Mouse (Mus musculus) brown adipose tissue, adult 24 weeks (tissue): Measurements from ENCODE around the gene Olfr286. TPM values are rescaled to one million over a fixed set of nuclear protein-coding genes. Genes with fewer than 3 reads are reported as not detected.

Experiments used
- H3K27ac ChIP-seq: fragments of 200-500 bp; replicated peaks from 2 replicates; pipeline ENCODE4 v1.5.1; 2012; ENCODE audit warnings: low read depth, mild to moderate bottlenecking, low read length
- H3K4me1 ChIP-seq: fragments of 200-500 bp; 2 replicates; pipeline ENCODE4 v1.6.1; 2012; ENCODE audit warnings: low read length, mixed read lengths; ENCODE audit not compliant: control insufficient read depth, insufficient read depth, insufficient read length
- H3K4me3 ChIP-seq: fragments of 200-500 bp; 2 replicates; pipeline ENCODE4 v1.5.1; 2012; ENCODE audit warnings: low read depth, mild to moderate bottlenecking, low read length, moderate library complexity; ENCODE audit not compliant: insufficient read depth
- polyA plus RNA-seq: library from polyadenylated mRNA; stranded (reverse); fragments of >200 nt; gene quantifications from 2 replicates; pipeline ENCODE4 v1.2.4, GENCODE M21; 2012; ENCODE audit not compliant: missing spikeins, insufficient read depth, insufficient read length

Olfr286 gene
- polyA plus RNA-seq, 1 experiment, result not detected

GRCm38 (mm10) chr15:98181132-98181711 is 53.0 kb downstream of the Olfr286 start:
- peak overlapping the region; percentile 65 for H3K27ac ChIP-seq

GRCm38 (mm10) chr15:98180567-98181131 is 53.6 kb downstream of the Olfr286 start:
- no peaks in the 10 kb centered on the region for H3K4me1 ChIP-seq
- peak overlapping the region; percentile 62 for H3K4me3 ChIP-seq
- peak overlapping the region; percentile 65 for H3K27ac ChIP-seq

More at GRCm38 (mm10) chr15:98181132-98181711, 53.0 kb downstream of the Olfr286 start:
- H3K4me1 ChIP-seq, result no peaks in the 10 kb centered on the region
- peak overlapping the region; percentile 62 for H3K4me3 ChIP-seq

- no peaks in the 10 kb centered on the region for H3K4me1 ChIP-seq
- H3K4me3 ChIP-seq, result no peak overlapping the region
- H3K27ac ChIP-seq, result no peak overlapping the region
Measured at GRCm38 (mm10) chr15:98177320-98177719, 56.9 kb downstream of the Olfr286 start.

Other genes with a start within 250 kb of the Olfr286 start
- not detected in 2 replicates for gene Col2a1, start 229.8 kb downstream of the Olfr286 start, polyA plus RNA-seq
- 55.0 and 67.2 TPM in 2 replicates for gene Pfkm, start 141.9 kb downstream of the Olfr286 start, polyA plus RNA-seq
- gene Senp1, start 140.7 kb downstream of the Olfr286 start, polyA plus RNA-seq, result 6.0 and 7.7 TPM in 2 replicates
- gene Asb8, start 68.8 kb downstream of the Olfr286 start, polyA plus RNA-seq, result 31.3 and 32.9 TPM in 2 replicates
- not detected in 2 replicates for gene Ccdc184, start 67.3 kb downstream of the Olfr286 start, polyA plus RNA-seq
- gene Olfr288, start 38.9 kb downstream of the Olfr286 start, polyA plus RNA-seq, result not detected in 2 replicates
- not detected in 2 replicates for gene Gm44579, start 13.5 kb downstream of the Olfr286 start, polyA plus RNA-seq
- not detected in 2 replicates for gene Olfr287, start 13.4 kb downstream of the Olfr286 start, polyA plus RNA-seq
- not detected in 2 replicates for gene H1fnt, start 22.8 kb upstream of the Olfr286 start, polyA plus RNA-seq
- 3.6 and 4.6 TPM in 2 replicates for gene Zfp641, start 61.7 kb upstream of the Olfr286 start, polyA plus RNA-seq
- gene Olfr285, start 82.9 kb upstream of the Olfr286 start, polyA plus RNA-seq, result not detected in 2 replicates
- gene Olfr284, start 106.5 kb upstream of the Olfr286 start, polyA plus RNA-seq, result not detected in 2 replicates
- not detected in 2 replicates for gene Olfr283, start 146.5 kb upstream of the Olfr286 start, polyA plus RNA-seq
- gene Olfr282, start 196.8 kb upstream of the Olfr286 start, polyA plus RNA-seq, result not detected in 2 replicates
- not detected in 2 replicates for gene Olfr281, start 218.1 kb upstream of the Olfr286 start, polyA plus RNA-seq
- not detected in 2 replicates for gene OR5BS1P, start 235.4 kb upstream of the Olfr286 start, polyA plus RNA-seq
- gene Lalba, start 248.3 kb upstream of the Olfr286 start, polyA plus RNA-seq, result not detected in 2 replicates